Mouse (Mus musculus) Muller cell, postnatal 12 days (primary cell): Measurements from ENCODE around the gene Ifitm5.
"Not testable (repeated sequence)": the region's sequence is repeated elsewhere in the genome, so short reads cannot be mapped to it uniquely, and the experiment has no call there.

Experiments
- DNase-seq: peaks from one replicate; pipeline ENCODE4 v3.0.0-alpha.2; 2015; ENCODE audit errors: inconsistent ontology term

Ifitm5 gene

GRCm38 (mm10) chr7:140949824-140950530 is at the start of gene Ifitm5:
TSS of gene Ifitm5 (minus strand) at chr7:140950291.
- no peak for DNase-seq

GRCm38 (mm10) chr7:140998853-140999700 is 49.0 kb upstream of the Ifitm5 start:
- no peak for DNase-seq

- no peak for DNase-seq
These were observed 47.7 kb upstream of the Ifitm5 start for GRCm38 (mm10) chr7:140997817-140998216.

- no peak for DNase-seq
These were observed 41.1 kb upstream of the Ifitm5 start for GRCm38 (mm10) chr7:140991117-140991689.

- DNase-seq, result no peak
These were observed 40.5 kb upstream of the Ifitm5 start for GRCm38 (mm10) chr7:140990622-140991021.

GRCm38 (mm10) chr7:140990185-140990584 is 40.1 kb upstream of the Ifitm5 start:
- no peak for DNase-seq

- DNase-seq, result no peak
These were observed 38.9 kb upstream of the Ifitm5 start for GRCm38 (mm10) chr7:140989022-140989421.

GRCm38 (mm10) chr7:140987182-140988138 is 37.4 kb upstream of the Ifitm5 start:
- no peak for DNase-seq

- no peak for DNase-seq
These were observed 32.9 kb upstream of the Ifitm5 start for GRCm38 (mm10) chr7:140982971-140983370.

GRCm38 (mm10) chr7:140981704-140982103 is 31.6 kb upstream of the Ifitm5 start:
- peak; percentile 40 for DNase-seq

GRCm38 (mm10) chr7:140976720-140977119 is 26.6 kb upstream of the Ifitm5 start:
- DNase-seq, result not testable (repeated sequence)

GRCm38 (mm10) chr7:140975465-140975864 is 25.4 kb upstream of the Ifitm5 start:
- no peak for DNase-seq

- no peak for DNase-seq
These were observed 24.8 kb upstream of the Ifitm5 start for GRCm38 (mm10) chr7:140974940-140975339.

- DNase-seq, result peak; percentile 94
These were observed 23.5 kb upstream of the Ifitm5 start for GRCm38 (mm10) chr7:140973396-140974165.

- no peak for DNase-seq
These were observed 21.5 kb upstream of the Ifitm5 start for GRCm38 (mm10) chr7:140971479-140972171.

GRCm38 (mm10) chr7:140970931-140971330 is 20.8 kb upstream of the Ifitm5 start:
- DNase-seq, result no peak

GRCm38 (mm10) chr7:140968710-140969109 is 18.6 kb upstream of the Ifitm5 start:
- DNase-seq, result not testable (repeated sequence)

- no peak for DNase-seq
These were observed 17.9 kb upstream of the Ifitm5 start for GRCm38 (mm10) chr7:140967862-140968591.

- no peak for DNase-seq
These were observed 16.8 kb upstream of the Ifitm5 start, which contains the start of gene Ifitm1 for GRCm38 (mm10) chr7:140966921-140967320. TSS of gene Ifitm1 (plus strand) at chr7:140967221.
